Mouse (Mus musculus): ENCODE measurements at regions not wholly inside any gene's neighbourhood (a gene's known extent, or its start where the extent isn't known, plus 50 kb on each side); places are given as distances from the start of the nearest gene placed in this dataset.

DNA sequence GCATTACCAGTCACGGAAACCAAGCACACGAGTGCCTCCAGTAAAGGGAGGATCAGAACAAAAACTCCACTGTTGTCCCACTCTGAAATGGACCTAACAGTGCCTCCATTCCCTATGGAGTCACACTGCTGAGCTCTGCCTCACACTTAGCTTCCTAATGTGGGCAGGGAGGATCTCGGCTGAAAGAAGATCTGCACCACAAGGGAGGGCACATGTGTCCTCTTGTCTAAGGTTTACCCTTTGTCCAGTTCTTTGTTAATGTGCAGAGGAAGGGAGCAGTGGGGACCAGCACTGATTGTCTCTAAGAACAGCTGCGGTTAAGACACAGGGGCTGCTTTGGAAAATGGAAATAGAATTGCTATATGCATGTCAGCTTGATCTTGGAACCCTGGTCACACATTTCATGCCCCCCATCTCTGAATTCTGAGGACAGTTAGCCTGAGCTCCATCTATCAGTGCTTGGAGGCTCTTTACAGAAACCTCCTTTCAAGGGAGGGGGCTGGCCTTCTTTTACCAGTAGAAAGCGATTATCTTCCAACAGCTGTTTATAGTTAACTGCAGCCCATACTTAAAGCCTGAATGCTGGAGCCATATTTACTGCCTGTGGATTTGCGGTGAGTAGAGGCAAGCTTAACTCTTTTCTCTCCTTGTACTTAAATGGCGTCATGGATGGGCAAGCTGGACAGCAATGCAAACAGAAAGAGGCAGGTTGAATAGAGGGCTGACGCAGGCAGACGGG is 485.5 kb upstream of the Cdh11 start:
- DNase-seq: no peak

DNA sequence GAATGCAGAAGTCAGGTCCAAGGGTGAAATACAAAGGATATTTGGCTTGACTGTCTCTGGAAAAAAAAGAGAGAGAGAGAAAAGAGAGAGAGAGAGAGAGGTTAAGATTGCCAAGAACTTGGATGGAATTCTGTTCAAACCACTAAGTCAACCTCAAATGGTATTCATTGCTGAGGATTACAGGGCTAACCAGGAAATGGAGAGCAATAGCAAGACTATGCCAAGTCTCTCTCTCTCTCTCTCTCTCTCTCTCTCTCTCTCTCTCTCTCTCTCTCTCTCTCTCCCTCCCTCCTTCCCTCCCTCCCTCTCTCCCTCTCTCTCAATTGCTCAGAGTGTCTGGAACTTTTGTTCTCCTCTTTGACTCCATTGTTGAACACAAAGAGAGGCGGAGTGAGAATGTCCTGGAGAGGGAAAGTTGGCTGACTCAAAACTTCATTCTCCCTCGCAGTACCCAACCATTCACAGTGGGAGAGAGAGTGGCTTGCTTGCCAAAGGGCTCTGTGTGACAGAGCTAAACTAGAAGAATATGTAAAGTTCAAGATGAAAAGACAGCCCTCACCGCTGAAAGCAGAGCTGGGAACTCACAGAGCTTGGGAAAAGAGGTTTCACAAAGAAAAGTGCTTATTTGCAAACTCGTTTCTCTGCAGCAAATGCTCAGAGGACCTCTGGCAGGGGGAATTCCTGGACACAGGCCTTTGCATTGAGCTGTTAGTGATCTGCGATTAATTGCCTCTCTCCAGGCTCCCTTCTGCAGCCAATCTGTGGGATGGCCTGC is 487.1 kb upstream of the Cdh11 start:
- no peak for DNase-seq

DNA sequence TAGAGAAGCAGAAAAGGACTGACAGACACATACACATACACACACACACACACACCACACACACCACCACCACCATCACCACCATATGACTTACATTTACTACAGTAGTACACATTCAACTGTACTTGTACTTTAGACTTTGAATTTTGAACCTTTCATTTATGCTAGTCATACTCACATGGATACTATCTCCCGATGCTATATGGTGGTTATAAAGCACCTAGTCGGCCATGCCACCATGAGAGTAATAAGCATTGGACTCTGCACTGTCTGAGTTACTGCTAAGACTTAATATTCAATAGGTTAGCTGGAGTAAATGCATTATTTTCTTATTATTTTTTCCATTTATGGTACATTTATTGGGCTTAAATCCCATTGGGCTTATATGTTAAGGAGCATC is 488.0 kb upstream of the Cdh11 start:
- no peak for DNase-seq

DNA sequence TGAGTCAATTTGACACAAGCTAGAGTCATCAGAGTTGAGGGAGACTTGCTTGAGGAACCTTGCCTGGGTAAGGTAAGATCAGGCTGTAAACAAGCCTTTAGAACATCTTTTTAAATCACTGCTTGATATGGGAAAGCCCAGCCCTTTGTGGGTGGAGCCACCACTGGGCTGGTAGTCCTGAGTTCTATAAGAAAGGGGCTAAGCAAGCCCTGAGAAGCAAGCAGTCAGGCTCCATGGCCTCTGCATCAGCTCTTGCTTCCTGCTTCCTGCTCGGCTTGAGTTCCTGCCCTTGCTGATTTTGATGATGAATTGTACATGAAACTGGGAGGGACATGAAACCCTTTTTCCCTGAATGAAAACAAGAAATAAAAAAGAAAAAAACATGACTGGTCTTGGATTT is 496.4 kb upstream of the Cdh11 start:
- no peak for DNase-seq

DNA sequence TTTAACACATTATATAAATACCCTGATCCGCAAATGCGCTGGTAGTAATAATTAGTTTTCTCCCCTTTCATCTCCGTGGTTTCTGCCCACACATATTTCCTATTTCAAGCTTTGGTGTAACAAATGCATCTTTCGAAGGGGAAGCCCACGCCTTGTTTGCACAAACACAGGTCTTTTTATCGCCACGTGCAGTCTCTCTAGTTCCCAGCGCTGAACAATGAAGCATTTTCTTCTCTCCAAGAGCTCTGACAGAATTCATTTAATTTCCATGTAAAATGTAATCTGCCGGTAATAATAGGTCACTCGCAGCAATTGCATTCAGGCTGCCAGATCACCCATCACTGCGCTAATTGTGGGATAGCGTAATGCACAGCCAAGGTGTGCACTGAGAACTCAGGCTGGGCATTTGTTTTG is 503.1 kb upstream of the Cdh11 start:
- no peak for DNase-seq

DNA sequence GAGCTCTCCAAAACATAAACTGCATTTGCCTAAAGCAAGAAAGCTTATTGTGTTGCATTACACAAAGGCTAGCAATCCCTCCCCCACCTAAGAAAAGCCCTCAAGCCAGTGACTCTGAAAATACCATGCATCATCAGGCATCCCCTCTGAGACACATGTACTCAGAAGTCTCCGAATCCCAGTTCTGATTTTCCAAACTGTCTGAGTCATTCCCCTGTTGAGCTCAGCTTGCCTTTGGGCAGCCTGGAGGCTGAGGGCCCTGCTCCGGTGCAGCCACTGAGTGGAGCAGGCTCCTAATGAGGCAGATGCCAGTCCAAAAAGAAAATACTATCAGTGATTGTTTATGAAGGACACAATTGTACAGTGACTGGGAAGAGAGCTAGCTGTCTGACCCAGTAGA is 507.5 kb upstream of the Cdh11 start:
- no peak for DNase-seq

DNA sequence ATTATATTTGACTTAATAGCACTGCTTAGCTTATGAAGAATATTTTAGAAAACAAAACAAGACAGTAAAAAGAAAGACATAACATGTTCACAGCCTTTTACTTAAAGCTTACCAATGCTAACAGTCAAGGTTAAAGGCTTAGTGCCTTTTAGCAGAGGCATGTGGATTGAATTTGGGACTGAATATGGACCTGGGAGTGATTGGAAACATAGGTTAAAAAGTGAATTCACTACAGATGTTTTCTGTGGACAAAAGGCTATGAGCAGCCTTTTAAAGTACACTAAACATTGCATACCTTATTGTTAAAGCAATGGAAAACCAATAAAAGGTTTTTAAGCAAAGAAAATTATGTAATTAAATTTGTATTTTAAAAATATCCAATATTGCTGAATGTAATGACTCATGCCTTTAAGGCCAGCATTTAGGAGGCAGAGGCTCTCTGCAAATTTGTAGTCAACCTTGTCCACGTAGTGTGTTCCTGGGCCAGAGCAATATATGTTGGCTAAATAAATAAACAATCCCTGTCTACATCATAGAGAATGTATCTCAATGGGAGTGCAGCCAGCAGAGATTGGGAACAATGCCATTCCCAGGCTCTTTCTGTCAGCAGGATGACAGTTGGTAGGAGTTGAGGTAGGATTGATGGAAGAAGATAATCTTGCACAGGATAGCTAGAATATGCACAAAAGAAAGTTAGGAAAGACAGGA is 521.2 kb upstream of the Cdh11 start:
- DNase-seq: no peak

DNA sequence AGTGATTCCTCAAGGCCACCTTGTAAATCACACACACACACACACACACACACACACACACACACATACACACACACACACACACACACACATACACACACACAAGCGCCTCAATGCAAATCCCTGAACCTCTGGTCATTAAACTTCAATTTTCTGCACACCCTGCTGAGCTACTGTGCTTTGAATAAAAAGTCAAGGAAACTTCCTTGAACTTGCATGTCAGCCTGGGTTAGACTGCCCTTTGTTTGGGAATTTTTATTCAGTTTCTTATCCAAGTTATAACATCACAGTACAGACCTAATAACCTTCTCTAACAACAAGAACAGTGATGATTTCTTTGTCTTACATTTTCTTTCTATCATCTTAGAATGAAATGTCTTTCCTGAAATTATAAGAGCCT is 528.1 kb upstream of the Cdh11 start:
- DNase-seq: peak; percentile 21

DNA sequence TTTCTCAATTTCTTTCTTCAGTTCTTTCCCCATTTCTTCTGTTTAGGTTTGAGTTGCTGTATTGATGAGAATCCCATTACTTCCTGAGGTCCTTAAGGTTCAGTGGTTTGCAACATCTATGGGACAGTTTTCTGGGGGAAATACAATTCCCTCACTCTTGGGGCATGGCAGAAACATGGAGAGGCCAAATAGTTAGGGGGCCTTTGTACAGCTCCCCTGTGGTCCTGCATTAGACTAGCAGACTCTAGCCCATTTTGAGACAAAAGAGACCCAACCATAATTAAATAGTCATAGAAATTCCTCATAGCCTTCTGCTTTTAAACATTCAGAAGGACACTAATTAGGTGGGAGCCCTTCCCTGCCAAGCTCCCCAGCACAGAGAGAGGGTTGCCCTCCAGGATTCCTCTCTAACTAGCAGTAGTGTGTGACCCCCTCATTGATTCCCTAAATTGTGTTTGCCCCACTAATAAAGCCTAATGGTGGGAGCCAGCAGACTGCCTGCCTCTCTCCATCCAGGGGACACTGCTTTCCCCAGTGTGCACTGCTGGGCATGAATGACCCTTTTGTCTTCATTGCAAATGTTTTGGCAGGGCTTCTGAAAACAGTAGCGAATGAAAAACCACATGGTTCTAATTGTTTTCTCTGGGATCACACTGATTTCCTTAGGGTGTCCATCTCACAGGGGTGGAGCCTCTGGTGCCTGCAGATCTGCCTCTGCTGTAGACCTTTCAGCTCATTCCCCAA is 529.0 kb upstream of the Cdh11 start:
- no peak for DNase-seq

DNA sequence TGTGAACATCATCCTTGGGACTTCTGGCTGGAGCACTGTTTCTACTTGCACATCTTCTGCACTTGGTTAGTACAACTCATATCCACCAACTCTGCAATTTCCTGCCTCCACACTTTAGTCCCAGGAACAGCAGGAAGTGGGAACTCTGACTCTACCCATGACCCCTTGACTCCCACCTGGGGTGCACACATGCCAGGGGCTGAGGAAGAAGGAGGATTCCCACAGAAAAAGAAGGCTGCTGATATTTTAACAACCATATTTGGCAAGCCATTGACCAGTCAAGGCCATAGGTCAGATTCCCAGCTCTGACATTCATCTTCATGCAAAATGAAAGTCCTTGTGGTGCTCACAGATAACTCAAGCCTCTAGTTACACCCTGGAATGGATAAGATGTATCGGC is 530.3 kb upstream of the Cdh11 start:
- no peak for DNase-seq

DNA sequence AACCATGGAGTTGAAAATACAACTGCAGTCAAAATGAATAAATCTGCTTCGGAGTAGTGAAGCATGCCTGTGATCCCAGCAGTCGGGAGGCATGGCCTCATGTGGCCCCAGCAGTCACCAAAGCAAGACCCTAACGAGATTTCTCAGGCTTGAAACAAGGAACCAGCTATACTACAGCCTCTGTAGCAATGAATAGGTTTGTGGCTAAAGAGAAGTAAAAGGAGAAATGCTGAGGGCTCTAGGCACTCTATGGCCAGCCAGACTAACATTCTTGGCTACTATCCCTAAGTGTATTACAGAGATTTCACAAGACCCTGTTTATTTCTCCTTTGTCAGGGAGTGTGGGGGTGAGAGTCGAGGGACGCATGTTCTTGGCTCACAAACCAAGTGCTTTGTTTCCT is 531.2 kb upstream of the Cdh11 start:
- DNase-seq: peak; percentile 14

DNA sequence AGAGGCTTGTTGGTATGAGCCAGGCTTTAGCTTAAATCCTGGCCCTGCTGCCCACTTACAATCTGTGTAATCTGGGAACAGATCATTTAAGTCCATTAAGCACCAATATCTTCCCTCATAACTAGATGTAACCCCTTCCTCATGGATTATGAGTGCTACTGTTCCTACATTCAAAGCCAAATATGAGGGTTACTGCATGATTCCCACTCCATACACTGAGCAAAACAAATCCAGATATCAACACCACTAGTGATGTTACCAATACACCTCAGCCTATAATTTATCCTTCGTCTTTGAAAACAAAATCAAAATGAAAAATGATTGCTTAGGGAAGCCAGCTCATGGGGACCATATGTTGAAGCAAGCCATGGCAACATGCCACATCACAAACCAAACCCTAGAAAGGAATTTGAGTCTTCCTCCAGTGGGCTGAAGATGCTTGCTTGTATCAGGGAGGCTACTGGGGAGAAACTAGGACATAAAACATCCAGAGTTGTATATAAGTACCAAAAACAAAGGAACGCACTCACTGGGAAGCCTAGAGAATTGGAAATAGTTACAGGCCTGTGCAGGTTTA is 531.8 kb upstream of the Cdh11 start:
- no peak for DNase-seq

DNA sequence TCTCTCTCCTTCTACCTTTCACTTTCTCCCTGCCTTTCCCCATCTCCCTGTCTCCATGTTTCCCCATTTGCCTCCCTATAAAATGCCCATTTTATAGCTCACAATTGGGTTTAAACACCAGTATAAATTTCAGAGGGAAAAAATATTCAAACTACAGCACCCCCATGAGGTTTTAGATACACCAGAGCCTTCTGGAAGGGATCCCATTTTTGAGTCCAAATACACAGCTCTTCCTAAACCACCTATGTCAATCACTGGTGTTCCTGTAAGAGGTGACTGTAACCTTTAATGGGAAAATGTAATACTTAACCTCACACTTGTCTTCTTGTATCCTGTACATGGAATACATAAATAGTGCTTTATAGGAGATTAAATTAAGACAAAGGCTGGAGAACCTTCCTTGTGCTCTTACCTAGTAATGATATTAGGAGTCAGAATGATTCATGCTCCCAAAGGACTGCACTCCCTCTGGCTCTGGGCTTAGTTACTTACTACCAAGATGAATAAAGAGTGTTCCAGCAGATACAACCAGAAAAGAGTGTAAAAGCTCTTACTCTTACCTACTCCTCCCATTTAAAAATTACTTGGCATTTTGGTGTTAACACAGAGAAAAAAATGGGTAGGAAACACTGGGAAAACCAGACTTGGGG is 538.7 kb upstream of the Cdh11 start:
- no peak for DNase-seq

DNA sequence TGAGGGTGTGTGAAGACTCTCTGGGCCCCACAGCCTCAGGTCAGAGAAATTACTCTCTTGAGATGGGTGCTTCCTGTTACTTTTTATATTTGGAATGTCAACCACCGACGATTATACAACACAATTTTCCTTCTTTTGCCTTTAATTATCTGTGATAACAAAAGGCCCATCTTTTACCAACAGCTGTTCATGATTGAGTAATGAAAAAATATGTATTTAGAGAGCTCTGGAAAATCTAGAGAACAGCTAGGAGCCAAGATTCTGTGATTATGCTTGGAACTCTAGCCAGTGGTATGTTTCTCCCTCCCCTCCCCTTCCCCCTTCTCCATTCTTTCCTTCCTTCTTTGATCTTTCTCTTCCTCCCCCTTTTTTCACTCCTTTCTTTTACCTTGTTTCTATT is 546.0 kb upstream of the Cdh11 start:
- no peak for DNase-seq

DNA sequence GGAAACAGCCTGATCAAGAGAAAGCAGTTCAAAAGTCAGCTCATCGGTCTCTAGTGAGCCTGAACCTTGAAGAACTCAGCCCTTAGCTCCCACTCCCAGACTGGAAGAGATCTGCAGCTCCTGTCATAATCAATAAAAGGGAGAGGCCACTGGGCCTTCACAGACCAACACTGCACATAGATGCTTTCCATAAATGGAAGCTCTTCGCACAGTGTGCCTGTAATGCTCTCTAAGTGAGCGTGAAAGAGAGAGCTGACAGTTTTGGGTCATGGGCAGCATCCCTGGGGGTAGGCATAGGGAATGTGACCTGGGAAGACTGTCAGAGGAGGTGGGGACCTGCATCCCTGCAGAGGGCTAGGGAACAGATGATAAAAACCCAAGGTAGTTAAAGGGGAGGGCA is 551.9 kb upstream of the Cdh11 start:
- no peak for DNase-seq

DNA sequence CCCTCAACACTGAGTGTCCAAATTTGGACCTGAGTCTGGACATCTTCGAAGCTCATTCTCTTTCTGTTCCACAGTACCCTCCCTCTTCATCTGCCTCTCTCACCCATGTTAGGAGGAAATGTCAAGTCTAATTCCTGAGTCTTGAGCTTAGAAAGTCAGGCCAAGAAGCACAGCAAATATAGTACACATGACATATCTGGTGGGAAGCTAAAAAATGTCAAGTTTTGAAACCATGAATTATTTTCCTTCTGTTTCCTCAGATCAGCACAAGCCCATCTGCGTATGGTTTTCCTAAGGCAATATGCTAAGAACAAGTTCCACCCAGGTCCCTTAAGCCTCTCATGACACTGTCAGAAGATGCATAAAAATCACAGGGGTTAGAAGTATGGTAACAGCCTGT is 553.6 kb upstream of the Cdh11 start:
- no peak for DNase-seq

DNA sequence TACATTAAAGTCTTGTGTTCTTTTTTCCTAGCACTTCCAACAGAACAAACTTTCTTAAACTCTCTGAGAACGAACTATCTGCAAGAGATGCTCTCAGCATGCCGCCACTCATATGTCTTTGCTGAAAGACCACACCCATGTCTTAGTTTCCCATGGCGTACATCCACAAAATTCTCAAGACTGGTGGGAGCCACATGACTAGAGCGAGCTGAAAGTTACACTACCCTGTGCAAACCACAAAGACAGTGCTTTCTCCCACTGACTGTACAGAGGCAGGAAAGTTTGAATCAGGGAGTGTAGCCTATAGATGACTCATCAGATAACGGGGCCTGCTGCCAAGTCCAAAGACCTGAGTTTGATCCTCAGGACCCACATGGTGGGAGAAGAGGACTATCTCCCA is 554.5 kb upstream of the Cdh11 start:
- DNase-seq: no peak

DNA sequence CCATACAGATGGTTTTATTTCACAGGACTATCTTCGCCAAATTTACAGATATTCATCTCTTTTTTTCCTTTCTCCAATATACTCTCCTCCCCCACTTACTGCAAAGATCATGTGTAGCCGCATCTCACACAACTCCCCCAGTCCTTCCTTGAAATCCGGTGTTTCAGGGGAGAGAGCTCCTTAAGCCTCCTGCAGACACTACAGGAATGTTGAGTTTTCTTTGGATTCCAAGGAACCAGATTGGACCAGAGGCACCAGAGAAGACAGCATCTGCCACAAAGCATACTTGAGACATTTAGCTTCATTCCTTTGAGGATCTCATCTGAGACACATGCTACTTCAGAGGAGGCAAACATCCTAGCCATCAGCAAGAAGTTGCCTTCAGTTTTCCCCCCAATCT is 558.4 kb upstream of the Cdh11 start:
- DNase-seq: no peak

DNA sequence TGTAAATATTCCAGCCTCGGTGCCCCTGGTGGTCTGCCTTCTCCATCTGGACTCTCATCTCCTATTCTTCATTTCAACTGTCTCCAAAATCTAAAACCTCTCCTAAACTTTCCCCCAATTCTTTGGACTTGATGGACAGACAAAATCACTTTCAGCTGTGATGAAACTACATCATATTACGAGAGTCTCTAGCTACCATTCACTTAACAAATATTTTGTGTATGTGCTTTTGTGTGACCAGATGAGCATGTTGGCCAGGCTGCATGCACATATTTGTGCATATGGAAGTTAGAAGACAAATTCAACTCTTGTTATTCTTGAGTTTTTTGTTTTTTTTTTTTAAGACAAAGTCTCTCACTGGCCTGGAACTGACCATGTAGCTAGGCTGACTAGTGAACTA is 559.4 kb upstream of the Cdh11 start:
- DNase-seq: no peak

DNA sequence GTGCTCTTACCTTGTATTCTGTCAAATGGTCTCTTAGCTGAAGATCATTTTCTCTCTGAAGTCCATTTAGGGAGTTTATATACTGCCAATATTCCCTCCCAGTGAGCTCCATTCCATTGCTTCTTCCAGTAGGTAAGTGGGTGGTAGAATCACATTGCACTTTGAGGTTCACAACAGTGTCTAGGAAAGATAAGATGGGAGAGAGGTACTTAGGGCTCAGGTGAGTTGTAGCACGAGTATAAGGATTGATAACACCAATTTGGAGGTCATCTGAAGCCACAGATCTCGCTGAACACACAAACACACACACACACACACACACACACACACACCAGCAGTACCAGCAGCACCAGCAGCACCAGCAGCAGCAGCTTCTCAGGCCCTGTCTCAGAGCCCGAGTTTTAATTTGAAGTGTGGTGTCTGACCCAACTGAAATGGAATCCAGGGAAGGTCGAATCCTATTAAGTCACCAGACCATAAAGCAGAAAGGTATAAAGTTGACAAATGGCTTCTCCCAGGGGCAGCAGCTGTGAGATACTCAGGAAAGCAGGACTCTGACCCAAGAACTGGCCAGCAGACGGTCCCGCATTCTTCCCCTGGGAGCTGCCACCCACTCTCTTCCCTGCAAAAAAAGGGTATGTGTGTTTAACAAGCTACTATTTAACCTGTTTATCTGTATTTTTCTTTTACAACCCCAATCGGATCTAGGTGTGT is 561.9 kb upstream of the Cdh11 start:
- no peak for DNase-seq

DNA sequence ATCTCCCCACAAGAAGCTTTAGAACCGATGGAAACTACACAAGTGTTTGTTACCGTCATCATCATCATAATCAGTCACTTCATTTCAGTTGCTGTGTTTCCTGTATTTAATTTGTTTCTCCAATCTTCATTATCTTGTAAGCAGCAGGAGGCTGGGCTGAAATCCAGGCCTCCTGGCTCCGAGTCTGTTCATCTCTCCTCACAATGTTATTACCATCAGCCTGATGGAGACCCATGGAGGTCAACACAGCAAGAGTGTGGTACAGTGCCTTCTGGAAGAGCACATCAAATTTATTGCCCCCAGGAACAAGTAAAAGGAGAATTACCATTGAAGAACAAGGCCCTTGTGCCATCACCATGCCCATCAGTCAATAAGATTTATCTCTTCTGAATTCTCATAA is 576.3 kb upstream of the Cdh11 start:
- no peak for DNase-seq
